ENCODE assay signal across 21 mouse cellular contexts in the genomic region with DNA sequence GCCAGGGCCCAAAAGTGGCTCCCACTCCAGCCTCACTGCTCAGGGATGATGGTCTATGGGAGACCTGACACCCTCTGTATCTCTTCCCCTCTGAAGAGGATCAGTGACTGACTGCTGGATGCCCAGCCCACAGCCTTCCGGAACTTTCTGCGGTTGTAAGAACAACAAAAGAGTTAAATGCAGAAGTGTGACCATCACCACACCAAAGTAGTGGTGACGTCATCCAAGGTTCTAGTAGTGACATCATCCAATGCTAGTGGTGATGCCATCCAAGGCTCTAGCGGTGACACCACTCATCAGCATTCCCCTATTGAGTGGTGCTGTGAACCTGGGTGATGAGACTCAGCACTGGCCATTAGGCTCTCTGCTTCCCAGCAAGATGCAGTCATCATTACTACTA.
DNase-seq lines count a peak whose midpoint lies in the region; ATAC-seq and TF ChIP-seq lines count a peak whose summit lies in the region.
"Had no signal": no experiment of that assay in that cellular context is flagged by ENCODE, and none has a peak within 500 bp of the region (broad histone marks: within the 10 kb centered on the region; RNA-seq: fewer than 3 reads in every experiment).

No protein-coding gene starts in this region.

- TF ChIP-seq RAD21 in CH12.LX (IDR thresholded peaks at IDR 0.05; ENCODE audit: low read depth, low read length) = no peak

- no peaks in the 10 kb centered on the region for H3K79me2 ChIP-seq in CH12.LX (replicated peaks; ENCODE audit: control insufficient read depth, extremely low read depth, insufficient read depth, poor library complexity, severe bottlenecking)

- peak; percentile 18 for DNase-seq in lung, postnatal 0 days (ENCODE audit: low spot score)
- DNase-seq in lung, postnatal 25 days (ENCODE audit: low spot score) = no peak
- no peak for DNase-seq in CH12.LX (ENCODE audit: extremely low read depth)
- peak; percentile 40 to 62 for DNase-seq in natural killer cell, adult 2 months (ENCODE audit: low spot score in 2 of 2)
- DNase-seq in left cerebral cortex, adult 18-20 months (ENCODE audit: low spot score in 2 of 2) = no peak
- DNase-seq: adrenal gland, adult 2 months; adrenal gland, postnatal 36 days; cerebellum, adult 2 months; cerebellum, postnatal 10 days; forebrain, postnatal 0 days; gastrocnemius, adult 2 months; gastrocnemius, postnatal 25 days; heart, adult 11 months; heart, postnatal 36 days had no signal

- no peak overlapping the region for H3K9ac ChIP-seq in lung, postnatal 0 days (replicated peaks; ENCODE audit: low read depth)
- H3K9ac ChIP-seq in CH12.LX (ENCODE audit: insufficient read depth, low read depth) = no peak overlapping the region
- H3K9ac ChIP-seq in forebrain, embryonic 12.5 days = no peak overlapping the region
- H3K9ac ChIP-seq: embryonic facial prominence, embryonic 12.5 days; forebrain, postnatal 0 days; heart, embryonic 13.5 days; hindbrain, embryonic 15.5 days had no signal

- H3K9me3 ChIP-seq in lung, postnatal 0 days (ENCODE audit: low read length) = no peaks in the 10 kb centered on the region
- H3K9me3 ChIP-seq in CH12.LX (replicated peaks; ENCODE audit: low read length) = no peaks in the 10 kb centered on the region
- H3K9me3 ChIP-seq in forebrain, embryonic 12.5 days = no peaks in the 10 kb centered on the region
- H3K9me3 ChIP-seq: embryonic facial prominence, embryonic 12.5 days; heart, embryonic 13.5 days; hindbrain, embryonic 15.5 days had no signal

- peak; percentile 23; the same call in 1 of the 2 replicates for ATAC-seq in lung, postnatal 0 days
- ATAC-seq in granulocyte monocyte progenitor cell, adult 5-6 weeks (replicated peaks; ENCODE audit: poor library complexity, severe bottlenecking) = peak; percentile 30
- no peak for ATAC-seq in forebrain, embryonic 12.5 days (ENCODE audit: low FRiP score)
- ATAC-seq: forebrain, postnatal 0 days; inflammation-experienced regulatory T-cells, adult 6 months; Patski had no signal

- 0 out of 2 replicates have a peak, but pooled peaks cover 12% of the 10 kb centered on the region for H3K27me3 ChIP-seq in lung, postnatal 0 days (replicated peaks; ENCODE audit: insufficient read depth, low read length)
- H3K27me3 ChIP-seq in CH12.LX (replicated peaks) = peaks cover 92% of the 10 kb centered on the region
- peaks cover 94% of the 10 kb centered on the region for H3K27me3 ChIP-seq in forebrain, embryonic 12.5 days

- H3K27ac ChIP-seq in lung, postnatal 0 days (ENCODE audit: low read length) = peak overlapping the region; percentile 12; the same call in 1 of the 2 replicates
- no peak overlapping the region for H3K27ac ChIP-seq in CH12.LX (ENCODE audit: insufficient read depth, low read depth)
- H3K27ac ChIP-seq in forebrain, embryonic 12.5 days = no peak overlapping the region
- H3K27ac ChIP-seq: embryonic facial prominence, embryonic 12.5 days; gastrocnemius, adult 2 months; heart, embryonic 13.5 days; hindbrain, embryonic 15.5 days had no signal

- dilution Hi-C loops in CH12.LX (cut with MboI; ENCODE audit: extremely low pct_ligation_motif_present, extremely low pct_unique_long_range_greater_than_20kb, low sequenced_read_pairs) = no loop called here

- in situ Hi-C loops in CH12.LX (cut with MboI; ENCODE audit: low pct_ligation_motif_present, low pct_unique_long_range_greater_than_20kb, low sequenced_read_pairs) = no loop called here

- no peak for TF ChIP-seq EP300 in lung, postnatal 0 days (IDR thresholded peaks at IDR 0.05)
- TF ChIP-seq EP300 in CH12.LX (IDR thresholded peaks at IDR 0.05; ENCODE audit: low read length) = no peak

- WGBS in lung, postnatal 0 days = 74% methylated on average over 4 of the region's 4 CpGs
- 86% methylated on average over 4 of the region's 4 CpGs for WGBS in forebrain, embryonic 12.5 days

- H3K4me1 ChIP-seq in lung, postnatal 0 days (ENCODE audit: insufficient read depth, low read depth, low read length) = no peaks in the 10 kb centered on the region
- H3K4me1 ChIP-seq in CH12.LX (ENCODE audit: control insufficient read depth in 1 of 2, insufficient read depth in 2 of 2) = no peaks in the 10 kb centered on the region
- peaks cover 8% of the 10 kb centered on the region; the same call in 1 of the 2 replicates for H3K4me1 ChIP-seq in forebrain, embryonic 12.5 days
- H3K4me1 ChIP-seq: heart, embryonic 13.5 days; hindbrain, embryonic 15.5 days had no signal

- no peak overlapping the region for H3K4me2 ChIP-seq in lung, postnatal 0 days (replicated peaks; ENCODE audit: low read depth, low read length)
- H3K4me2 ChIP-seq in CH12.LX (ENCODE audit: insufficient read depth, low read depth, poor library complexity, severe bottlenecking) = no peak overlapping the region
- no peak overlapping the region for H3K4me2 ChIP-seq in forebrain, embryonic 12.5 days
- H3K4me2 ChIP-seq: hindbrain, embryonic 15.5 days had no signal

- H3K4me3 ChIP-seq in lung, postnatal 0 days (ENCODE audit: low read depth, low read length) = no peak overlapping the region
- H3K4me3 ChIP-seq in CH12.LX (replicated peaks in 1 of 3; ENCODE audit: low read depth in 2 of 3, low read length in 2 of 3, poor library complexity in 1 of 3) = no peak overlapping the region
- no peak overlapping the region for H3K4me3 ChIP-seq in forebrain, embryonic 12.5 days (replicated peaks)
- H3K4me3 ChIP-seq: embryonic facial prominence, embryonic 12.5 days; gastrocnemius, adult 2 months; heart, embryonic 13.5 days; hindbrain, embryonic 15.5 days had no signal

- TF ChIP-seq POLR2A in CH12.LX (IDR thresholded peaks at IDR 0.05; ENCODE audit: low read depth, low read length) = no peak

- no peaks in the 10 kb centered on the region for H3K36me3 ChIP-seq in lung, postnatal 0 days (ENCODE audit: insufficient read depth, low read length)
- H3K36me3 ChIP-seq in CH12.LX (replicated peaks in 1 of 2; ENCODE audit: control insufficient read depth in 1 of 2, insufficient read depth in 1 of 2, low read length in 1 of 2) = no peaks in the 10 kb centered on the region
- no peaks in the 10 kb centered on the region for H3K36me3 ChIP-seq in forebrain, embryonic 12.5 days (replicated peaks)
- H3K36me3 ChIP-seq: embryonic facial prominence, embryonic 12.5 days; heart, embryonic 13.5 days; hindbrain, embryonic 15.5 days had no signal

- TF ChIP-seq CTCF in lung, postnatal 0 days (IDR thresholded peaks at IDR 0.05) = no peak
- no peak for TF ChIP-seq CTCF in CH12.LX (conservative IDR thresholded peaks at IDR 0.05 in 1 of 2, IDR thresholded peaks at IDR 0.05 in 1 of 2; ENCODE audit: low read depth in 2 of 2, low read length in 2 of 2)

TF ChIP-seq in CH12.LX, 34 proteins besides CTCF, POLR2A, EP300 and RAD21:
- TF ChIP-seq RCOR1 (conservative IDR thresholded peaks at IDR 0.05; ENCODE audit: low read depth, low read length) (no peak), USF1 (IDR thresholded peaks at IDR 0.05; ENCODE audit: low read depth, low read length) (no peak), MAFK (IDR thresholded peaks at IDR 0.05; ENCODE audit: insufficient replicate concordance, low read length) (no peak), ELF1 (IDR thresholded peaks at IDR 0.05; ENCODE audit: low read depth, low read length) (no peak), ZNF384 (IDR thresholded peaks at IDR 0.05; ENCODE audit: low read depth, low read length) (no peak), MEF2A (IDR thresholded peaks at IDR 0.05; ENCODE audit: borderline replicate concordance, low read depth, low read length) (no peak), KAT2A (IDR thresholded peaks at IDR 0.05; ENCODE audit: insufficient replicate concordance, low read length) (no peak), CHD2 (IDR thresholded peaks at IDR 0.05; ENCODE audit: low read length) (no peak), BHLHE40 (IDR thresholded peaks at IDR 0.05; ENCODE audit: low read depth, low read length) (peak; percentile 63), NRF1 (IDR thresholded peaks at IDR 0.05; ENCODE audit: low read depth, low read length) (no peak), TCF12 (IDR thresholded peaks at IDR 0.05; ENCODE audit: low read depth, low read length) (no peak), MYC (IDR thresholded peaks at IDR 0.05; ENCODE audit: low read depth, low read length) (no peak), PAX5 (IDR thresholded peaks at IDR 0.05; ENCODE audit: low read length) (no peak), MXI1 (IDR thresholded peaks at IDR 0.05; ENCODE audit: low read depth, low read length) (no peak), JUND (conservative IDR thresholded peaks at IDR 0.05; ENCODE audit: low read depth, low read length) (peak; percentile 77), JUN (IDR thresholded peaks at IDR 0.05; ENCODE audit: insufficient read depth, low read depth, low read length) (peak; percentile 71), POLR2AphosphoS2 (IDR thresholded peaks at IDR 0.05; ENCODE audit: low read depth, low read length) (no peak)

Comparison
In these comparisons a context has a peak if more than half of its experiments do, and no peak if none do; other contexts are left out.
1. DNase-seq: peak in lung, postnatal 0 days (single experiment) and natural killer cell, adult 2 months (2 of 2); none in lung, postnatal 25 days (single experiment), CH12.LX (single experiment) and left cerebral cortex, adult 18-20 months (0 of 2).